Mouse (Mus musculus): ENCODE results near the gene Maml3. TPM values are rescaled to one million over a fixed set of nuclear protein-coding genes. Genes with fewer than 3 reads are reported as not detected.

Maml3 gene
- total RNA-seq, 2 experiments from 2014 or later: 8.7 to 9.8 TPM

DNA sequence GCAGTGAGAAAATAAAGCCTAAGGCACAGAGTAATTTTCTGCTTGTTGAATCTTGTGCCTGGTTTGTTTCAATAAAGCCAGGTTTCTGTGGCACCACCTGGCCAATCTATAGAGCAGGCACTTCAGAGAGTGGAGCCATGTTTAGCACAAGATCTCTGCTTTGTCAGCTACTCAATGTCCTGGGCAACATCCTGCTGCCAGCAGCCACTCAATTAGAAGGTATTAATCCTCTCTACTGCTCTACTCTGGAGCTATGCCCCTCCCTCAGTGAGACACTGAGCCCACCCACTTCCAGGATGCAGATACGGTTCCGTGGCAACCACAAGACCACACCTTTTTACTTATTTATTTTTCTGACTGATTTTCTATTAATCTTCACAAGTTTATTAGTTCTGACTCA lies 203.7 kb downstream of the Maml3 start:
- H3K27ac ChIP-seq: no peak overlapping the region
- TF ChIP-seq CTCF (conservative IDR thresholded peaks at IDR 0.05): no peak
- no peak for DNase-seq (ENCODE audit: low spot score in 2 of 2)
- H3K4me3 ChIP-seq: no peak overlapping the region

DNA sequence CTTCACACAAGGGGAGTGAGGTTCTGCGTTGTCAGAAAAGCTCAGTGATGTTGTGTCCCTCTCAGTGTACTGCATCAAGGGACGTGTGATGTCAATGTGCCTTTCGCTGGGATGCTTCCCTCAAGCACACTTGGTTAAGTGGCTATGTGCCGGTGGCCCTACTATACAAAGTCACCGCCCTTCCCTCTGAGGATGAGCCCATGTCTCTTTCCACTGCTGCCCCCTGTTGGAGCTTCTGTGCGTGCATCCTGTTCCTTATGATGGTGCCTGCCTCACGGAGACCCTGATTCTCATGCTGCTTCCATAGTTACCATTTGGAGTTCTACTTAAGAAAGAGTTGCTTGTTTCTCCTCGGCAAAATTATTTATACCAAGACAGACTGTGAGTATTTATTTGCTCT lies 210.4 kb downstream of the Maml3 start:
- DNase-seq (ENCODE audit: low spot score in 2 of 2): no peak
- no peak overlapping the region for H3K27ac ChIP-seq
- TF ChIP-seq CTCF (conservative IDR thresholded peaks at IDR 0.05): peak; percentile 60
- no peak overlapping the region for H3K4me3 ChIP-seq

DNA sequence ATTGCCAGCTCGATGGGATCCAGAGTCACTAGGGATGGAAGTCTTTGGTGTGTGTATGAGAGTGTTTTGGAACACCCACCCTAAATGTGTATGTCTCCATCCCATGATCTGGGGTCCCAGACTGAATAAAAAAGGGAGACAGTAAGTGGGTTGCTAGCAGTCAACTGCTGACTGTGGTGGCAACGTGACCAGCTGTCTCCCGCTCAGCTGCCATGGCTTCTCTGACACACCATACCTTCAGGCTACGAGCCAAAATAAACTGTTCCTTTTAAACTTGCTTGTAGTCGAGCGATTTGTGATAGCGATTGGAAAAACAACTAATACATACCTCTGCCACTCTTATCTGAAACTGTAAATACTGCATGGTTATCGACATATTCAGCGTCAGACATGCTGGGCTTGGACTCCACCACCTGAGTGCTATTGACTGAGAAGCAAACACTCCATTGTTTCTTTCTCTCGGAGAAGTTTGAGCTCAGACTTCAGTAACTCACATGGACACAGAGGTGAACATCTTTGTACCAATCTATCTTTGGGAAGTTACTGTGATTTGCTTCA lies 213.2 kb downstream of the Maml3 start:
- Histone ChIP-seq H3K4me3 (no peak overlapping the region), H3K27ac (no peak overlapping the region)
- DNase-seq (ENCODE audit: low spot score in 2 of 2): no peak
- TF ChIP-seq CTCF (conservative IDR thresholded peaks at IDR 0.05): no peak

DNA sequence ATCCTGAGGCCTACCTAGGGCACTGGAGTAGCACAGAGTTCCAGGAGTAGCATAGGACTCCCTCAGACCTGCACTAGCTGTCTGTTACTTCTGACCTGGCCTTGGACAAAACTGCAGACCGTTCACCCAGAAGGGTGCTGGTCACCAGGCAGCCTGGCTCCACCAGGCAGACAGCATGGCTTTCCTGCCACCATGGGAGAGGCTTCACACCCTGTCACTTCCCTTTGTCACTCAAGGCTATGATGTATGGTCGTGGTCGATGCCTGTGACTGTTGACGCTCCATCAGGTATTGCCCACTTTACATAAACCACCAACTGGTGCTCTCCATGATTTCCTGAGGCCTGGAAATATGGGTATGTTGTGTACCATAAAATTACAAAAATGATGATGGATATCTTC lies 214.7 kb downstream of the Maml3 start:
- no peak for TF ChIP-seq CTCF (conservative IDR thresholded peaks at IDR 0.05)
- DNase-seq (ENCODE audit: low spot score in 2 of 2): no peak
- H3K27ac ChIP-seq: peak overlapping the region; percentile 69
- H3K4me3 ChIP-seq: no peak overlapping the region

DNA sequence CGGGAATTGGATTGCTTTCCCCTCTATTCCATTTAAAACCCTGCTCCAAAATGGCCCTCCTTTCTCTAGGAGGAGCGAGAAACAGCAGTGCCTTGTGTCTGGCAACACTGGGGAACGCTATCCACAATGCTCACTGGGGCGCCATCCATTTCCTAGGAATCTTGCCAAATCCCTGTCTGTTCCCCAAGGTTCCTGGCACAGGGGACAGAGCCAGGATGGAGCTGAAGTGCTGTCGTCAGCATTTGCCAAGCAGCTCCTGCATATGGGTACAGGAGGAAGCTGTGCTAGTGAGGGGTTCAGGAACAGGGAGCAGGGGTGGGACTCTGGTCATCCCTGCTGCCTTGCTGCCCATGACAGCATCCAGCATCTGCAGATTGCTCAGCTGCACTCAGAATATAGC lies 215.1 kb downstream of the Maml3 start:
- peak; percentile 74 to 83 for DNase-seq (ENCODE audit: low spot score in 2 of 2)
- Histone ChIP-seq H3K27ac (peak overlapping the region; percentile 69), H3K4me3 (no peak overlapping the region)
- no peak for TF ChIP-seq CTCF (conservative IDR thresholded peaks at IDR 0.05)

DNA sequence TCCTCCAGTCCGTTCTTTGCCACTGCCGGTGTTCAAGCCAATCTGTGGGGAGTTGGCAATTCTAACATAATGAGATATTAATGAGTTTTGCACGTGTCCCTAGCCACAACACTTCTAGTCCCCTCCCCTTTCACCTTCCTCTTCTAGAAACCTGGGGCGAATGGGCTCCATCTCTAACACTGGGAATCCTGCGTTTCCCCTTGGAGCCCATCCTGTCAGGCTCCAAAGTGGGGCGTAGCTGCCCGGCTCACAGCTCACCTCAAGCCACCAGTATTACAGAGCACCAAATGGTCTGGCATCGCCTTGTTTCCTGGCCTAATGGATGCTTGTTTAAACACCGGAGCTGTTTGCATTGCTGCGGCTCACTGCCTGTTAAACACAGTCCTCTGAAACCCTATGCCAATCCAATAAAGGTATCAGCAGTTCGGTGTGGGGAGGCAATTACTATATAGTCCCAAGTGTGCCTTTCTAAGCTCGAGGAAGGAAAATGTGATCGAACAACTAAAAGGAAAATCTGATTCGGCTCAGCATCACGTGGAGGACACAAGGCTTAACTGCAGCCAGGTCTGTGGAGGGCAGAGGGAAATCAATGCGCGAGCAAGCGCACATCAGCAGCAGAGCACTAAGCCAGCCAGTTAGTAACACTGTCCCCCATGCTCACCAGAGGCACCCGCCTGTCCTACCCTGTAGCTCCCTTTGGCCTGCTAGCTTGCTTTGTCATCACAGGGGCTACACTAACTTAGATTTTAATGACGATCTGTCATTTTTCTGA lies 216.0 kb downstream of the Maml3 start:
- H3K27ac ChIP-seq: peak overlapping the region; percentile 69
- peak overlapping the region; percentile 18 for H3K4me3 ChIP-seq
- no peak for DNase-seq (ENCODE audit: low spot score in 2 of 2)
- no peak for TF ChIP-seq CTCF (conservative IDR thresholded peaks at IDR 0.05)

DNA sequence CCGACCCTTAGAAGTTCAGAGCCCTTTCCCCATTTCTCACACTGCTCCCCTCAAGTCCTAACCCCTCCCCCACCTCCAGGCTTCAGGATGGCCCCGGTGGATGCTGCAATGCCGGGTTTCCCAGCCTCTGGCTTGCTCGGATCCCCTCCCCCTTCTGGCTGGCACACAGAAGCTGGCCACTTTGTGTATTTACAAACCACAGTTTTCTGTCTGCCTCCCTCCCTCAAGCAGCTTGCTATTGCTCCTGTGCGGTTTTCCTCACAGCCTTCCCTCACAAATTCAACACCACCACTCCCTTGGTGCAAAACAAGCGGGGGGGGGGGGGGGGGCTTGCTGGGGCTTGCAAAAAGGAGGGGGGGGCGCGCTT lies 216.6 kb downstream of the Maml3 start:
- DNase-seq (ENCODE audit: low spot score in 2 of 2): no peak
- H3K27ac ChIP-seq: no peak overlapping the region
- no peak for TF ChIP-seq CTCF (conservative IDR thresholded peaks at IDR 0.05)
- H3K4me3 ChIP-seq: no peak overlapping the region

DNA sequence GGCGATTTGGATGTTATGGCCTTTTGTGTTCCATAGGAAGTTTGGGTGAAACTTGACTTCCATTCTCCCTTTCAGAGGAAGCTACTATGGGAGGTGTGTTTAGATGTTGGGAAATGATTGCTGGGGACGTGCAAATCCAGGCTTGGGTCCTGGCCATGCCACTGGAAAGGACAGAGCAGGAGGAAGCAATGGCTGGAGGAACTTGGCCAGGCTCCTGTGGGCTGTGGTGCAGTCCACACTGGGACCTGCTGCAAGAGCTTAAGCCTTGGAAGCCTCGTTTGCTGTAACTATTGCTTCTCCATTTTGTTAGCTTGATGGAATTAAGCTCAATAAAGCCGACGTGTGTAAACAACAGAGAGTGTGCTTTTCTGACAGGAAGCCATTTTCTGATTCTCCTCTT lies 219.0 kb downstream of the Maml3 start:
- no peak for TF ChIP-seq CTCF (conservative IDR thresholded peaks at IDR 0.05)
- no peak for DNase-seq (ENCODE audit: low spot score in 2 of 2)
- Histone ChIP-seq H3K27ac (no peak overlapping the region), H3K4me3 (no peak overlapping the region)

DNA sequence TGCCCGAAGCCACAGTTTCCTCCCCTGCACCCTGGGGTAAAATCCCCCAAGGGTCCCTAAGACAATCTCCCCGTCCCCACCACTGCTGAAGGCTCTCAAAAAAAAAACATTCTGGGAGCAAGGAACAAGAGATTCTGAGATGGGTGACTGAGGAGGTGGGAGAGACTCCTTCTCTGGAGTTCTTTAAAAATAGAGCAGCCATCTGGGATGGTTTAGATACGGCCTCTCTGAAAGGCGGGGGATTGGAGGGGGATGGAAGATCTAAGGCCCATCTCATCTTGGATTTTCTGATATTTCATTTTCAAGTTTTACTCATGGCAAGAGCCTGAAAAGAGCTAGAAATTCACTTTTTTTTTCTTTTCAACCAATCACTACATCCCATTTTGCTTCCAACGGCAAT lies 219.4 kb downstream of the Maml3 start:
- peak in 1 of 2 experiments; percentile 67 for DNase-seq (ENCODE audit: low spot score in 2 of 2)
- H3K27ac ChIP-seq: no peak overlapping the region
- no peak overlapping the region for H3K4me3 ChIP-seq
- no peak for TF ChIP-seq CTCF (conservative IDR thresholded peaks at IDR 0.05)

DNA sequence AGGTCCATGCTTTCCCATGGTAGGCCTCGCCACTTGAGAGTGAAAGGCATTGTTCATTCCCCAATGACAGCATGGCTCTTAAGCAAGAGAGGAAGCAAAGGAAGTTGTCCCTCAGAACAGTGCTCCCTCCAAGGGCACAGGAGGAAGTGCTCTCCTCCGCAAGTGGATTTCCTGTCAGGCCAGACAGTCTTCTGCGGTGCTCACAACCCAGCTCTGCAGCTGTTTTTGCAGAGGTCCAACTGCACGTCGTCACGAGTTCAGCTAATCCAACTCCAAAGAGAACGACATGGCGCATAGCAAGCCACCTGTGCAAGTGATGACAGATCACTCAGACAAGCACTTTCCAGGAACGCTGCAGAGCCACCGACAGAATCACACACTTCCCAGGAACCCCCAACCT lies 222.9 kb downstream of the Maml3 start:
- H3K4me3 ChIP-seq: no peak overlapping the region
- DNase-seq (ENCODE audit: low spot score in 2 of 2): no peak
- H3K27ac ChIP-seq: no peak overlapping the region
- no peak for TF ChIP-seq CTCF (conservative IDR thresholded peaks at IDR 0.05)

DNA sequence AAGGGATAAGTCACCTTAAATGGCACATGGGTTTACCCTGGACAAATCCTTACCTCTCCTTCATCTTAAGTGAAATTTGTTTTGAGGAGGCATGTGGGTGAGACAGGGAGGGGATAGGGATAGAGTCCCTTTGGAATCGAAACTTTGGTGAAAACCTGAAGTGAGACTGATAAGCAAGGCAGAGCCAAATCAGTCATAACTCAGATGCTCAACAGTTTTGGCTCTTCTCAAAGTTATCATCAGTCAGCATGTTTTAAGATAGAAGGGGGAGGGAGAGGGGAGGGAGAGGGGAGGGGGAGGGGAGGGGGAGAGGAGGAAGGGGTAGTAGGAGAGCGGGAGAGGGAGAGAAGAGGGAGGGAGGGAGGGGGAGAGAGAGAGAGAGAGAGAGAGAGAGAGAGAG lies 223.5 kb downstream of the Maml3 start:
- TF ChIP-seq CTCF (conservative IDR thresholded peaks at IDR 0.05): no peak
- peak overlapping the region; percentile 74; the same call in 1 of the 2 replicates for H3K27ac ChIP-seq
- H3K4me3 ChIP-seq: no peak overlapping the region
- DNase-seq (ENCODE audit: low spot score in 2 of 2): no peak

DNA sequence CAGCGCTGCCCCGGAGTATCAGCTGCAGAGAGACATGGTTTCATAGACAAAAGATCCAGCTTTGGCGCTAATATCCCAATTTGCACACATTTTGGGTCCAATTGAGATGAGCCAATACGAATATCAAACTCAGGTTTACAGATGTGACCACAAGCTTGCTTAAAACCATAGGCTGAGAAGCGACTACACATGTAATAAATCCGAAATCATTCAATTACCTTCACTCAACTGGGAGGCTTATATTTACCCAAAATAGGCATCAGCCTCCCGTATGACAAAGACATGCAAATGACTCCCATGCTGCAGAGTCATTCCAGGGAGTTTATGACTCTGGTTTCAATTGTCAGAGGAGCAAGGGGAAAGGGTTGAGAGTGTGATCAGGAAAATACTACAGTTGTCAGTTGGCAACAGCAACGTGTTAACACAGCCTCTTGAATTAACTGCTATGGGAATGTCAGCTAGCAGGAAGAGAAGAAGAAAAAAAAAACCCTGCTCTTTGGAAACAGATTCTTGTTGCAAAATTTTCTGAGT lies 224.3 kb downstream of the Maml3 start:
- Histone ChIP-seq H3K27ac (peak overlapping the region; percentile 74), H3K4me3 (no peak overlapping the region; the same call in 1 of the 2 replicates)
- no peak for TF ChIP-seq CTCF (conservative IDR thresholded peaks at IDR 0.05)
- no peak for DNase-seq (ENCODE audit: low spot score in 2 of 2)

DNA sequence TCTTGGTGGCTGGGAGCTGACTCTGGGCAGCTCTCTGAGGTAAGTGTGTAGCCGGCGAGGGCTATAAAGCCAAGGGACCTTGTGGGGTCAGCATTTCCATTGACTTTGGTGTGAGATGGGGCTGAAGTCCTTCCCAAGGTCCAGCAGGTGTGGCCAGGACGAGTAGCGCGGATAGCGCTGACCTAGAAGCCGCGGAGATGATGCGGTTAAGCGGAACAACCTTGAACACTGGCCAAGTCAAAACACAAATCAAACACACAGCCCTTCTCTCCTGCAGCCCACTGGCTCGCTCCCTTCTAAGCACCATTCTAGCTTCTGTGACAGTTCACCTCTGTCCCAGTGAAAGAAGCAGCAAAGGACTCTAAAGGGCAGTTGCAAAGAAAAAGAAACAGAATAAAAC lies 225.7 kb downstream of the Maml3 start:
- TF ChIP-seq CTCF (conservative IDR thresholded peaks at IDR 0.05): no peak
- Histone ChIP-seq H3K4me3 (no peak overlapping the region), H3K27ac (no peak overlapping the region)
- DNase-seq (ENCODE audit: low spot score in 2 of 2): no peak

DNA sequence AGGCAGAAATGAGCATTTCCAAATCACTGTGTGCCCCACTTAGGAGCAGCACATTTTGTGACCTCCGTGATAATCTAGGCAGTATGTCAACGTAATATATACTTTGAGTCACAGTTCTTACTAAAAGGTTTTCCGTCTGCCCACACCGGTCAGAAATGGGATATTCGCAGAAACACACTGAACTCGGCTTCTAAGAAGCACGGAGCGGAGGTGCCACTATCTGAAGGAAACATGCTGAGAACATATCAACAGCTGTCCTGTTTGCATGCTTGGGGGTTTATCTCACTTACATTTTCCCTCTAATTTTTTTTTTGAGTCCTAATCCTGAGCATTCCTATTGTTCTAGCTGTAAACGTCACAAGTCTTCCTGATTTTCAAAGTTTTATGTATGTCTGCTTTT lies 226.3 kb downstream of the Maml3 start:
- H3K4me3 ChIP-seq: no peak overlapping the region
- H3K27ac ChIP-seq: no peak overlapping the region
- TF ChIP-seq CTCF (conservative IDR thresholded peaks at IDR 0.05): no peak
- DNase-seq (ENCODE audit: low spot score in 2 of 2): no peak
